Mouse (Mus musculus): ENCODE measurements around the gene Sctr.

The Sctr gene

GRCm38 (mm10) chr1:120111766-120112165 is 105.1 kb downstream of the Sctr start:
- no peak for DNase-seq

- no peak for DNase-seq
Observed at GRCm38 (mm10) chr1:120112251-120113187, 105.8 kb downstream of the Sctr start.
